Mouse (Mus musculus) megakaryocyte-erythroid progenitor cell, adult 5-6 weeks (primary cell): Measurements from ENCODE around the gene Speg. TPM values are rescaled to one million over a fixed set of nuclear protein-coding genes. Genes with fewer than 3 reads are reported as not detected.

ENCODE experiments used
- ATAC-seq: replicated peaks from 2 replicates; pipeline ENCODE4 v1.8.0; 2016; ENCODE audit warnings: mild to moderate bottlenecking, inconsistent platforms; ENCODE audit not compliant: severe bottlenecking, poor library complexity, low FRiP score, low TSS enrichment
- total RNA-seq, 2 experiments: library from RNA; stranded (forward) in 1 of 2; stranded (reverse) in 1 of 2; fragments of 200-1000, 215-1000 nt in 1 of 2; fragments of >200 nt in 1 of 2; fragmentation: Nextera tagmentation in 1 of 2; gene quantifications; 2 replicates each; pipeline ENCODE4 v1.2.3; 2014 to 2017

Gene Speg
- total RNA-seq, 2 experiments from 2014 or later = not detected

- ATAC-seq = no peak
Measured at GRCm38 (mm10) chr1:75387929-75388897, 13.1 kb downstream of the Speg start.

GRCm38 (mm10) chr1:75388898-75389515, 13.9 kb downstream of the Speg start:
- ATAC-seq = no peak

GRCm38 (mm10) chr1:75393139-75393538, 18.0 kb downstream of the Speg start:
- ATAC-seq = no peak

- ATAC-seq = no peak
Measured at GRCm38 (mm10) chr1:75393846-75394245, 18.7 kb downstream of the Speg start.

- ATAC-seq = peak; percentile 93
Measured at GRCm38 (mm10) chr1:75398761-75399402, 23.8 kb downstream of the Speg start.

- no peak for ATAC-seq
Measured at GRCm38 (mm10) chr1:75399755-75400492, 24.8 kb downstream of the Speg start.

GRCm38 (mm10) chr1:75400493-75401115, 25.5 kb downstream of the Speg start:
- no peak for ATAC-seq

- ATAC-seq = no peak
Measured at GRCm38 (mm10) chr1:75405547-75405946, 30.4 kb downstream of the Speg start.

GRCm38 (mm10) chr1:75406173-75406572, 31.1 kb downstream of the Speg start:
- ATAC-seq = no peak

GRCm38 (mm10) chr1:75407056-75407455, 32.0 kb downstream of the Speg start:
- no peak for ATAC-seq

- no peak for ATAC-seq
Measured at GRCm38 (mm10) chr1:75408210-75408609, 33.1 kb downstream of the Speg start.

- ATAC-seq = no peak
Measured at GRCm38 (mm10) chr1:75409950-75410349, 34.9 kb downstream of the Speg start.

- no peak for ATAC-seq
Measured at GRCm38 (mm10) chr1:75412196-75412595, 37.1 kb downstream of the Speg start.

- peak; percentile 71; the same call in 1 of the 2 replicates for ATAC-seq
Measured at GRCm38 (mm10) chr1:75413749-75414148, 38.7 kb downstream of the Speg start.

- no peak for ATAC-seq
Measured at GRCm38 (mm10) chr1:75421794-75422193, 46.7 kb downstream of the Speg start.

GRCm38 (mm10) chr1:75422216-75422822, 47.2 kb downstream of the Speg start:
- no peak for ATAC-seq

- ATAC-seq = no peak
Measured at GRCm38 (mm10) chr1:75422823-75423471, 47.9 kb downstream of the Speg start.

- ATAC-seq = no peak
Measured at GRCm38 (mm10) chr1:75423780-75424390, 48.8 kb downstream of the Speg start.
